Mouse (Mus musculus): ENCODE measurements around the gene Sprr2a2.
"Not testable (repeated sequence)": the region's sequence is repeated elsewhere in the genome, so short reads cannot be mapped to it uniquely, and the experiment has no call there.

GRCm38 (mm10) chr3:92238736-92239135 lies 23.0 kb downstream of the Sprr2a2 start:
- not testable (repeated sequence) for TF ChIP-seq CTCF (IDR thresholded peaks at IDR 0.05; ENCODE audit: extremely low read depth, insufficient read length, insufficient replicate concordance, low read depth, low read length); POLR2A (IDR thresholded peaks at IDR 0.05; ENCODE audit: low read depth, low read length)
